Mouse (Mus musculus) adrenal gland, postnatal 14 days (tissue): ENCODE measurements around the gene Map1lc3b. TPM values are rescaled to one million over a fixed set of nuclear protein-coding genes. Genes with fewer than 3 reads are reported as not detected.
"Not testable (repeated sequence)": the region's sequence is repeated elsewhere in the genome, so short reads cannot be mapped to it uniquely, and the experiment has no call there.

Source experiments
- DNase-seq: peaks from one replicate; pipeline ENCODE4 v3.0.0; 2021; ENCODE audit warnings: mixed read lengths
- total RNA-seq: library from RNA; stranded (reverse); gene quantifications from 2 replicates; pipeline ENCODE4 v1.2.3, GENCODE M21; 2021

Gene Map1lc3b
- total RNA-seq, 1 experiment from 2014 or later: 137 TPM

GRCm38 (mm10) chr8:121572121-121572520 lies 18.0 kb upstream of the Map1lc3b start:
- DNase-seq: no peak

- DNase-seq: peak; percentile 93
Observed at GRCm38 (mm10) chr8:121573275-121573674, 16.9 kb upstream of the Map1lc3b start.

GRCm38 (mm10) chr8:121575661-121576060 lies 14.5 kb upstream of the Map1lc3b start:
- no peak for DNase-seq

- no peak for DNase-seq
Observed at GRCm38 (mm10) chr8:121577751-121578675, 12.1 kb upstream of the Map1lc3b start.

- DNase-seq: peak; percentile 98
Observed at GRCm38 (mm10) chr8:121578676-121579451, 11.3 kb upstream of the Map1lc3b start, which contains the start of gene Fbxo31. Gene Fbxo31 (minus strand): TSS chr8:121578806.

- no peak for DNase-seq
Observed at GRCm38 (mm10) chr8:121580465-121580864, 9.7 kb upstream of the Map1lc3b start.

- no peak for DNase-seq
Observed at GRCm38 (mm10) chr8:121583653-121584052, 6.5 kb upstream of the Map1lc3b start.

GRCm38 (mm10) chr8:121584730-121585129 lies 5.4 kb upstream of the Map1lc3b start:
- DNase-seq: no peak

GRCm38 (mm10) chr8:121585159-121585825 lies 4.9 kb upstream of the Map1lc3b start:
- DNase-seq: peak; percentile 100

GRCm38 (mm10) chr8:121588750-121589149 lies 1.4 kb upstream of the Map1lc3b start:
- DNase-seq: no peak

GRCm38 (mm10) chr8:121589205-121589726 lies 895 bp upstream of the Map1lc3b start:
- no peak for DNase-seq

GRCm38 (mm10) chr8:121591178-121592066 lies 1.3 kb downstream of the Map1lc3b start:
- no peak for DNase-seq

GRCm38 (mm10) chr8:121593293-121593692 lies 3.1 kb downstream of the Map1lc3b start:
- no peak for DNase-seq

- DNase-seq: peak; percentile 63
Observed at GRCm38 (mm10) chr8:121593983-121594382, 3.8 kb downstream of the Map1lc3b start.

- DNase-seq: not testable (repeated sequence)
Observed at GRCm38 (mm10) chr8:121597492-121597891, 7.3 kb downstream of the Map1lc3b start.

GRCm38 (mm10) chr8:121598190-121598589 lies 8.0 kb downstream of the Map1lc3b start:
- no peak for DNase-seq

GRCm38 (mm10) chr8:121598892-121599291 lies 8.7 kb downstream of the Map1lc3b start:
- peak; percentile 94 for DNase-seq

- DNase-seq: no peak
Observed at GRCm38 (mm10) chr8:121599842-121600241, 9.7 kb downstream of the Map1lc3b start.

GRCm38 (mm10) chr8:121602411-121602810 lies 12.2 kb downstream of the Map1lc3b start:
- DNase-seq: no peak

- peak; percentile 82 for DNase-seq
Observed at GRCm38 (mm10) chr8:121602860-121603259, 12.7 kb downstream of the Map1lc3b start.

GRCm38 (mm10) chr8:121603801-121604200 lies 13.6 kb downstream of the Map1lc3b start:
- no peak for DNase-seq
